Mouse (Mus musculus) limb, embryonic 11.5 days (tissue): ENCODE measurements at regions not wholly inside any gene's neighbourhood (a gene's known extent, or its start where the extent isn't known, plus 50 kb on each side); places are given as distances from the start of the nearest gene placed in this dataset.
"Not testable (repeated sequence)": the region's sequence is repeated elsewhere in the genome, so short reads cannot be mapped to it uniquely, and the experiment has no call there.

Experiments used
- ATAC-seq: fragments of 200-750 bp; cut with Nextera tagmentation; 2 replicates; pipeline ENCODE4 v1.8.0; 2017; ENCODE audit warnings: low read depth; ENCODE audit not compliant: insufficient number of reproducible peaks, low FRiP score, low TSS enrichment
- DNase-seq: peaks from one replicate; pipeline ENCODE4 v3.0.0-alpha.2; 2015; ENCODE audit warnings: low spot score
- H3K27ac ChIP-seq: fragments of 300-500 bp; sonication (generic); replicated peaks from 2 replicates; pipeline ENCODE4 v1.5.1; 2014; ENCODE audit warnings: low read depth, mild to moderate bottlenecking, low read length
- H3K27me3 ChIP-seq: fragments of 300-500 bp; sonication (generic); 2 replicates; pipeline ENCODE4 v1.6.1; 2014; ENCODE audit warnings: mild to moderate bottlenecking, low read length, mixed read lengths; ENCODE audit not compliant: control insufficient read depth, insufficient read depth
- H3K36me3 ChIP-seq: fragments of 300-500 bp; sonication (generic); 2 replicates; pipeline ENCODE4 v1.6.1; 2014; ENCODE audit warnings: mild to moderate bottlenecking, low read length, moderate library complexity, mixed read lengths; ENCODE audit not compliant: control insufficient read depth, insufficient read depth
- H3K4me1 ChIP-seq: fragments of 300-500 bp; sonication (generic); 2 replicates; pipeline ENCODE4 v1.6.1; 2014; ENCODE audit warnings: low read length, mixed read lengths; ENCODE audit not compliant: control insufficient read depth, insufficient read depth
- H3K4me2 ChIP-seq: fragments of 300-500 bp; sonication (generic); 2 replicates; pipeline ENCODE4 v1.6.1; 2014; ENCODE audit warnings: low read depth, mild to moderate bottlenecking, moderate library complexity; ENCODE audit not compliant: severe bottlenecking
- H3K4me3 ChIP-seq: fragments of 300-500 bp; sonication (generic); 2 replicates; pipeline ENCODE4 v1.5.1; 2014; ENCODE audit warnings: low read depth, low read length
- H3K9ac ChIP-seq: fragments of 300-500 bp; sonication (generic); 2 replicates; pipeline ENCODE4 v1.6.1; 2014; ENCODE audit warnings: mild to moderate bottlenecking, low read length
- H3K9me3 ChIP-seq: fragments of 300-500 bp; sonication (generic); 2 replicates; pipeline ENCODE4 v1.6.1; 2016; ENCODE audit warnings: low read length; ENCODE audit not compliant: control insufficient read depth
- WGBS: fragments of 180-500 bp; shearing (Covaris S2); extraction: QIAGEN DNeasy Blood & Tissue Kit; methylation state at CpG from one replicate; pipeline ENCODE4 v1.1.7; 2014; 5-methylcytosine and 5-hydroxymethylcytosine counted together

DNA sequence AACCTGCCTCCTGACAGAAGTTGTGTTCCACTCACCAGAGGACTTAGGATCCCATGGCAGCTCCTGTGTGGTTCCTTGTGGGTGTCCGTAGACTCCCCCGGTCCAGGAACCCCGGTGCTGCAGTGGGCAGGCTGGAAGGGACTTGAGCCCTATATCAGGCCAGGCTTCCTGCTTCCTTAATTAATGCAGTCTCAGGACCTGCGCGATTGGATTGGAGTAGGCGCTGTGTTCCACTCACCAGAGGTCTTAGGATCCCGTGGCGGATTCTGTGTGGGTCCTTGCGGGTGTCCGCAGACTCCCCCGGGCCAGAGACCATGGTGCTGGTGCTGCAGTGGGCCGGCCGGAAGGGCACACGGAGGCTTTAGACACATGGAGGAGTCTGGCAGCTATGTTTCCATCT lies 288.7 kb downstream of the Fut8 start:
- not testable (repeated sequence) for H3K27ac ChIP-seq, H3K9me3 ChIP-seq, DNase-seq, H3K27me3 ChIP-seq, H3K4me1 ChIP-seq, H3K36me3 ChIP-seq, ATAC-seq, H3K9ac ChIP-seq, H3K4me3 ChIP-seq, H3K4me2 ChIP-seq
- WGBS = 92% methylated on average over 14 of the region's 14 CpGs

DNA sequence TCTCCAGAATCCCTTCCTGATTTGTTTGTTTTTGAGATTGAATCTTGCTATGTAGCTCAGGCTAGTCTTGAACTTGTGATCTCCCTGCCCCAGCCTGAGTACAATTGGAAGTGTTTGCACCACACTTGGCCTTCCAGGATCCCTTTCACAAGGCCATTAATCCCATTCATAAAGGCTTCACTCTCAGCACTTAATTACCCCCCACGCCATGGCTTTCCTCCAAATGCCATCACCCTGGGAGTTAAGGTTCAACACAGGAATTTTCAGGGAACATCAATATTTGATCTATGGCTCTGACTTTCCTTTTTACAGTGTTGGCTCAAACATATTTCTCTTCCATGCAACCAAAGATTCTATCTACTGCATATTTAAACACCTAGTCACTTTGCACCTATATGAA lies 289.6 kb downstream of the Fut8 start:
- Histone ChIP-seq H3K4me1 (no peaks in the 10 kb centered on the region), H3K4me3 (no peak overlapping the region), H3K27me3 (no peaks in the 10 kb centered on the region), H3K4me2 (no peak overlapping the region), H3K36me3 (no peaks in the 10 kb centered on the region), H3K9ac (no peak overlapping the region), H3K9me3 (no peaks in the 10 kb centered on the region), H3K27ac (no peak overlapping the region)
- 61% methylated on average over 1 of the region's 1 CpGs for WGBS
- no peak for DNase-seq
- ATAC-seq = no peak

DNA sequence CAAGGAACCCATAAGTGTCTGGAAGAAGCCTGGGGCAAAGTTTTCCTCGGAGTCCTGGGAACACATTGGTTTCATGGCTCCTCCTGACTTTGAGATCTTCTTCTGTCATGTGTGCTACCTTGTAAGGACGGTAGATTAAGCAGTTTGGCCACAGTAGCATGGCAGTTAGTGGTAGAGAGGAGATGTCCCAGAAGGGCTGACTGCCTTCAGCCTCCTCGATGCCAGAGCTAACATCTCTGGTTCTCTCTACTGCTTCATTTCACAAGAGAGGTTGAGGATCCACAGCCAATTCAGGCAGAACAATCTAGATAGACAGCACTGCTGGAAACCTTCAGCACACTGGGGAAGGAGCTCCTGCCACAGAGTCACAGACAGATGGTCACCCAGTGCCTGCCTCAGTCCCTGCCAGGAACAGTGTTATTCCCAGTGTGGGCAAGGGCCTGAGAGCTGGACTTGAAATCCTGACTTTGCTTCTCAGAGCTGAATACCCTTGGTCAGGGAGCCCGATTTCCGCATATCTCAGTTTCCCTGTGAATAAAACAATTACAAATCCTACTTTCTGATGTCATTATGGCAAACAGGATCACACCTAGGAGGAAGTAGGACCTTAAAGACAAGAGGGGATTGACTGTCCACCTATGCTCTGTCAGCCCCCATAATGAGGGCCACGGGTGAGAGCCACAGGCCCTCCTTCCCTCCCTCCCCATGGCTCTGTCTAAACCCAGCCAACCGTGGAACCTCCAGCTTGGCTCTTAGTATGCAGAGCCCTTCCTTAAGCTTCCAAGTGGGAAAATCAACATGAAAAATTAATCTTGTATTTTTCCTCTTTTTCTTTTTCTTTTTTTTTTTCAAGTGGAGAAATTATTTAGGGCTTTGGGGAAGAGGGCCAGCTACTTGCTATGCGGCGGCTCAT lies 290.3 kb downstream of the Fut8 start:
- WGBS = 90% methylated on average over 9 of the region's 9 CpGs
- no peak overlapping the region for H3K9ac ChIP-seq
- ATAC-seq = no peak
- no peak overlapping the region for H3K4me2 ChIP-seq
- H3K9me3 ChIP-seq = no peaks in the 10 kb centered on the region
- no peak for DNase-seq
- no peak overlapping the region for H3K4me3 ChIP-seq
- no peak overlapping the region for H3K27ac ChIP-seq
- no peaks in the 10 kb centered on the region for H3K4me1 ChIP-seq
- H3K27me3 ChIP-seq = no peaks in the 10 kb centered on the region
- H3K36me3 ChIP-seq = no peaks in the 10 kb centered on the region

DNA sequence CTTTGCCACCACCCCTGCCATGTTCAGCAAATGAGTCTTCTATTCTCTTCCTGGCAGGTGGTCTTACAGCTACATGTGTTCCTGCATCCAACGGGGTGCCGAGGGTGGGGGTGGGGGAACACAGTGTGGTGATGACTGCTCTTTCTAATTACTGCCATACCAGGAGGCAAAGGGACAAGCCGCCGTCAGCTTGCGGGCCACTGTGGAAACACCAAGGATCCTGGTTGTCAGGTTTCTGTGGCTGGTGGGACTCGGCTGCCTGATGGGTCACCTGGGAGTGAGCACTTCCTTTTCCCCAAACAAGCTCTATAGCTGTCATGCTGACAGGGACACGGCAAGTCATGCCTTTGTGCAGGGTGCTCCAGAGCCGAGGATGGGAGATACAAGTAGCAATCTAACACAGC lies 290.9 kb downstream of the Fut8 start:
- Histone ChIP-seq H3K27ac (no peak overlapping the region), H3K4me2 (no peak overlapping the region), H3K4me1 (no peaks in the 10 kb centered on the region), H3K4me3 (no peak overlapping the region), H3K27me3 (no peaks in the 10 kb centered on the region), H3K9me3 (no peaks in the 10 kb centered on the region), H3K9ac (no peak overlapping the region), H3K36me3 (no peaks in the 10 kb centered on the region)
- no peak for DNase-seq
- 72% methylated on average over 8 of the region's 8 CpGs for WGBS
- ATAC-seq = no peak

DNA sequence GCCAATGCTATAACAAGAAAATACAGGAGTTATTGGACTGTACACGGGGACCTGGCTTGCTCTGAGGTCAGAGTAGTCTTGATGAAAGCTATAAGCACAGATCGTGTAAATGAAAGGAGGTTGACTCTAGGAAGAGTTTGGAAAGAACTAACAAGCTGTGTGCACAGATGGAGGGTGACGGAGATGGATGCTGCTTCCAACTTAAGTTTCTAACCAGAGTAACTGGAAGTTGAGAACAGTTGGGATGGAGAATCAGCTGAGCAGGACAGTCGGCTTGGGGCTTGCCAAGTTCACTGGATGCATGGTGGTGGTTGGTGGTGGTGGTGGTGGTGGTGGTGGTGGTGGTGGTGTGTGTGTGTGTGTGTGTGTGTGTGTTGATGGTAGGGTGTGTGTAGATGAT lies 291.5 kb downstream of the Fut8 start:
- Histone ChIP-seq H3K4me3 (no peak overlapping the region), H3K4me2 (no peak overlapping the region), H3K9ac (no peak overlapping the region), H3K9me3 (no peaks in the 10 kb centered on the region), H3K4me1 (no peaks in the 10 kb centered on the region), H3K27me3 (no peaks in the 10 kb centered on the region), H3K36me3 (no peaks in the 10 kb centered on the region), H3K27ac (no peak overlapping the region)
- no peak for DNase-seq
- ATAC-seq = no peak
- WGBS = 89% methylated on average over 4 of the region's 4 CpGs

DNA sequence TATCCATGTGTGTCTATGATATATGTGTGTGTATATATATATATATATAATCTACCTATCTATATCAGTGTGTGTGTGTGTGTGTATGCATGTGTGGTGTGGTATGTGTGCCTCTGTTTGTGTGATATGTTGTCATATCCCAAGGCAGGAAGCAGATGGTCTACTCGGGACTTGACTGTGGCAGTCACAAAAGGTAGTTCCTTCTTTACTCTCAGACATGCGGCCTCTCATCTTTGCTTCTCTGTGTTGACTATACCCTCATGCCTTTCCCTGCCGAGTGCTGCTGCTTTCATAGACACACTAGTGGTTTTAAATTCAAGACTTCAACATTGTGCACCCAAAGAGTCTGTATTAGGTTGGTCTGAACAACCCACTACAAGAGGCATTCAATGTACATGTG lies 292.0 kb downstream of the Fut8 start:
- ATAC-seq = no peak
- Histone ChIP-seq H3K4me3 (no peak overlapping the region), H3K27me3 (no peaks in the 10 kb centered on the region), H3K9me3 (no peaks in the 10 kb centered on the region), H3K4me1 (no peaks in the 10 kb centered on the region), H3K36me3 (no peaks in the 10 kb centered on the region), H3K9ac (no peak overlapping the region), H3K4me2 (no peak overlapping the region), H3K27ac (no peak overlapping the region)
- WGBS = 85% methylated on average over 3 of the region's 3 CpGs
- no peak for DNase-seq

DNA sequence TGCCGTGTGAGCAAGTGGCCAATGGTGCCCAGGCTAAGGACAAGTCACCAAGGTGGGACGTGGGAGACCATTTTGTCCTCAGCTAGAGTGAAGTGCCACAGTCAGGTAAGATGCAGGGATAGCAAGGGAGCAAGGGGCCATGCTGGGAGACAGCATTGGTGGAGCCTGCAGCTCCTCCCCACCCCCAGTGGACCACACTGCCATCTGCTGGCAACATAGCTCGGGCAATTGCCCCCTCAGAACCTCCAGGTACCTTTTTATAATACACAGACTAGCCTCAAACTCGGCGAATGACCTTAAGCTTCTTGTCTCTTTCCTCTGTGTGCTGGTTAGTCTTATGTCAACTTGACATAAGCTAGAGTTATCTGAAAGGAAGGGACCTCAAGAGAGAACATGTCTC lies 293.4 kb downstream of the Fut8 start:
- Histone ChIP-seq H3K9me3 (no peaks in the 10 kb centered on the region), H3K27ac (no peak overlapping the region), H3K27me3 (no peaks in the 10 kb centered on the region), H3K4me1 (no peaks in the 10 kb centered on the region), H3K4me2 (no peak overlapping the region), H3K4me3 (no peak overlapping the region), H3K36me3 (no peaks in the 10 kb centered on the region), H3K9ac (no peak overlapping the region)
- DNase-seq (no peak), ATAC-seq (no peak)
- WGBS = 74% methylated on average over 5 of the region's 5 CpGs

DNA sequence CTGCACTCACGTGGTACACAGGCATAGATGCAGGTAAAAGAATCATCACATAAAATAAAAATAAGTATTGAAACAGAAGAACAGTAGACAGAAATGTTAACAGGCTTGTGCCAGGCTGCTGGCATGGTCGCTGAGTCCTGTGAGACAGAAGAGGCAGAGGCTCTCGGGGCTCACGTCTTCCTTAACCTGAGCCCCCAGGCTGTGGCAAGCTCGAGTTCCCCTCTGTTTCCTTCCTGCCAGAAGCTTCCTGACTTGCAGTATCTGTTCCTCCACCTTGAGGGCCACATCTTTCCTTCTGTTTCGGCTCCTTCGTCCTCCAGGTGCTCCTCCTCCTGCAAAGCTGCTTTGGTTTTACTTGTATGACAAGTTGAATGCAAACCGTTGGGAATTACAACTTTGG lies 294.6 kb downstream of the Fut8 start:
- H3K9me3 ChIP-seq = no peaks in the 10 kb centered on the region
- H3K4me1 ChIP-seq = no peaks in the 10 kb centered on the region
- H3K27ac ChIP-seq = no peak overlapping the region
- H3K36me3 ChIP-seq = no peaks in the 10 kb centered on the region
- no peak overlapping the region for H3K9ac ChIP-seq
- ATAC-seq (no peak), DNase-seq (no peak)
- no peak overlapping the region for H3K4me3 ChIP-seq
- 80% methylated on average over 8 of the region's 8 CpGs for WGBS
- H3K27me3 ChIP-seq = no peaks in the 10 kb centered on the region
- H3K4me2 ChIP-seq = no peak overlapping the region

DNA sequence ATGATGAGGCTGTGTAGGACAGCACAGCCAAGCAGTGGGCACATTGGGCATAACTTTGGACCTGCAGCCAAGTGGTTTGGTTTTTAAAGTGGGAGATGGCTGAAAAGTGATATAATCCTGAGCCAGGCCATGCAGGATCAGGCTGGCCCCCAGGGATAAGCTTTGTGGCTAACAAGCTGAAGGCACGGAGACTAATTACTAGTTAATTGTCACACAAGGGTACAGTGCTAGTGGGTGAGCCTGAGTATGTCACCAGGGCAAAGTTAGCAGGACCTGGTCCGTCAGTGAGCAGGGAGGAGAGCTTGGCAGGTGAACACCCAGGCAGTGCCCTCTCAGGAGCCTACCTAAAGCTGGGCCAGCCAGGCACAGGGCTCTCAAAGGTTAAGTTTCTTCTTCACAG lies 295.7 kb downstream of the Fut8 start:
- no peak overlapping the region for H3K27ac ChIP-seq
- H3K9me3 ChIP-seq = no peaks in the 10 kb centered on the region
- WGBS = 69% methylated on average over 2 of the region's 2 CpGs
- no peaks in the 10 kb centered on the region for H3K4me1 ChIP-seq
- H3K9ac ChIP-seq = no peak overlapping the region
- H3K27me3 ChIP-seq = no peaks in the 10 kb centered on the region
- H3K36me3 ChIP-seq = no peaks in the 10 kb centered on the region
- H3K4me3 ChIP-seq = no peak overlapping the region
- no peak overlapping the region for H3K4me2 ChIP-seq
- ATAC-seq = no peak
- no peak for DNase-seq
